Mouse (Mus musculus) small intestine, adult 2 months (tissue): ENCODE data around the gene Crocc2. TPM values are rescaled to one million over a fixed set of nuclear protein-coding genes. Genes with fewer than 3 reads are reported as not detected.

Source experiments
- H3K27ac ChIP-seq: fragments of 200-500 bp; 2 replicates; pipeline ENCODE4 v1.5.1; 2012; ENCODE audit warnings: low read depth, low read length, control low read depth, inconsistent platforms; ENCODE audit not compliant: insufficient read depth
- H3K27me3 ChIP-seq: fragments of 200-500 bp; 2 replicates; pipeline ENCODE4 v1.6.1; 2012; ENCODE audit warnings: mild to moderate bottlenecking, moderate library complexity, low read length, inconsistent platforms; ENCODE audit not compliant: control insufficient read depth, insufficient read depth
- H3K36me3 ChIP-seq: fragments of 200-500 bp; 2 replicates; pipeline ENCODE4 v1.6.1; 2012; ENCODE audit warnings: mild to moderate bottlenecking, low read length, control low read depth, inconsistent platforms; ENCODE audit not compliant: control insufficient read depth, insufficient read depth
- H3K4me1 ChIP-seq: fragments of 200-500 bp; 2 replicates; pipeline ENCODE4 v1.6.1; 2012; ENCODE audit warnings: low read length, inconsistent platforms, mixed read lengths; ENCODE audit not compliant: control insufficient read depth, insufficient read depth, insufficient read length
- H3K4me3 ChIP-seq: fragments of 200-500 bp; 2 replicates; pipeline ENCODE4 v1.5.1; 2012; ENCODE audit warnings: low read depth, mild to moderate bottlenecking, control low read depth, inconsistent platforms, low read length, moderate library complexity
- CTCF ChIP-seq: fragments of 200-500 bp; IDR thresholded peaks from 2 replicates; pipeline ENCODE4 v1.5.1; 2012; ENCODE audit warnings: low read depth, mild to moderate bottlenecking, control low read depth, inconsistent platforms, low read length, moderate library complexity, mixed read lengths; ENCODE audit not compliant: insufficient replicate concordance, insufficient read length; ENCODE audit errors: extremely low read depth
- POLR2A ChIP-seq: fragments of 200-500 bp; IDR thresholded peaks from 2 replicates; pipeline ENCODE4 v1.6.1; 2012; ENCODE audit warnings: low read depth, mild to moderate bottlenecking, control low read depth, inconsistent platforms, low read length, moderate library complexity
- WGBS: fragments of 180-500 bp; shearing (Covaris S2); methylation state at CpG from one replicate; pipeline ENCODE4 v1.1.7; 2018; 5-methylcytosine and 5-hydroxymethylcytosine counted together
- polyA plus RNA-seq: library from polyadenylated mRNA; depleted of rRNA; stranded (reverse); fragments of >200 nt; gene quantifications from 2 replicates; pipeline ENCODE4 v1.2.3, GENCODE M21; 2012

The Crocc2 gene
- polyA plus RNA-seq, 1 experiment = not detected

DNA sequence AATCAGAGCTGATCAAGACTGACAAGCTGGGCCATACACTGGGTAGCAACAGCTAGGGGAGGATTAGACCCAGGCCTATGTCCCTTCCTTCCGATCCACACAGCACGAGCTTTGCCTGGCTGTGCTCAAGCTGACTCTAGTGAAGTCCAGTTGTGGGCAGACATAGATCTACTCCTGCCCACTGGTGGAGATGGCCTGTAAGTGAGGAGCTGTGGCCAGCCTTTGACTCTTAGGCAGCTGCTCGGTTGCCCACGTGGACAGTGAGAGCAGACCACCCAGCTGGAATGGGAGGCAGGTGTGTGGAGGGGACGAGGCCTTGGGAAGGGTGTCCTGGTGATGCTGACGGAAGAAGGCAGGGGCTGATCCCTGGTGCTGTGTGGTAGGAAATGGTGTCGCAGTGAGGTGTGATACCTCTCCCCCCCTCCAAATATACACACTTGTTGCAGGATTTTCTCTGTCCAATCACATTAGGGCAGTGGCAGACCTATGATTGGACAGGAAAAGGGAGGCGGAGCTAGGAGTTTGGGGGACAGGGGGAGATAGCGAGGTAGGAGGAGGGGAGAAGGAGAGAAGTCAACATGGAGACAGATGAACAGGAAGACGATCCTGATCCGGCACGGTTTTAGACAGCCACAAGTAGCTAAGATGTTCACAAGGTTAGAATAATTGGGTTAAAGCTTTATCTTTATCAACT, 37.9 kb downstream of the Crocc2 start:
- Histone ChIP-seq H3K27me3 (no peaks in the 10 kb centered on the region), H3K4me3 (no peak overlapping the region), H3K36me3 (no peaks in the 10 kb centered on the region), H3K27ac (no peak overlapping the region), H3K4me1 (peaks cover 6% of the 10 kb centered on the region; the same call in 1 of the 2 replicates)
- 74% methylated on average over 12 of the region's 12 CpGs for WGBS
- TF ChIP-seq CTCF = no peak
- no peak for TF ChIP-seq POLR2A

DNA sequence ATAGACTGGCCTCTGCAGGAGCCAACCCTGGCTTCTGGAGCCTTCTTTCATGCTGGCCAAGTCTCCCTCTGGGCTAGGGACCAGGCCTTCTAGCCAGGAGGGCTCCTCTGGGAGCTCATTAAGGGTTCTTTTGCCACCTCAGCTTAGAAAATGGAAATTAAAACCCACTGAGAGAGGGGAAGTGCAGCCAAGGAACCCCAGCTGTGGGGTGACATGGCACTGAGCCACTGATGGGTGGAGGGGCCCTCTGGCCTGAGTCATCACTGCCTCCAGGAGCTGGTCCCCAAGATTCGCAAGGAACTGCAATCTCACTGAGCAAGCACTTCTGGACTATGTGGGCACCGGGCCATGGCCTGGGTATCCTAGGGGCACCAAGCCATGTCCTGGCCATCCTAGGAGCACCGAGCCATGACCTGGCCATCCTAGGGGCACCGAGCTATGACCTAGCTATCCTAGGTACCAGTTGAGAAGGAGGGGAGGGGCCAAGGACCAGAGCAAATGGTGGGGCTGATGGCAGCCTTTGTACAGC, 39.1 kb downstream of the Crocc2 start:
- Histone ChIP-seq H3K27ac (no peak overlapping the region), H3K4me1 (peaks cover 6% of the 10 kb centered on the region; the same call in 1 of the 2 replicates), H3K4me3 (no peak overlapping the region), H3K27me3 (no peaks in the 10 kb centered on the region), H3K36me3 (no peaks in the 10 kb centered on the region)
- WGBS = 86% methylated on average over 4 of the region's 4 CpGs
- TF ChIP-seq POLR2A (no peak), CTCF (no peak)

DNA sequence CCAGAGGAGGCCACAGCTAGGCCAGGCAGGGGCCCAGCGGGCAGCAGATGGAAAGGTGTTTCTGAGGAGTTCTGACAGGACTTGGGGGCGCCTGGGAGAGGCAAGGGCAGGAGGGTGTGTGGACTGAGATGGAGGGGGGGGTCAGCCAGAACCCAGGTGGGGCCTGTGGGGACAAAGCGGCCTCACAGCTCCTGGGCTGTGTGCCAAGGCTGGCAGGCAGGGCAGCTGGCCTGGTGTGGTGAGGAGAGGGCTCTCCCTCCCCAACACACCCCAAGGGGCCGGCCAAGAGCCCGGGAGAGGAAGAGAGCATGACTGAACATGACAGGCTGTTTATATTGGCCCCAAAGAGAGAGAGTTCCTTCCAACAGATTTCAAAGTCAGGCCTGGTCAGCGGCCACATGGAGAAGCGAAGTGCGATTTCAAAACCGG, 41.7 kb downstream of the Crocc2 start:
- WGBS = 10% methylated on average over 9 of the region's 9 CpGs
- H3K27me3 ChIP-seq = no peaks in the 10 kb centered on the region
- H3K4me1 ChIP-seq = peaks cover 6% of the 10 kb centered on the region; the same call in 1 of the 2 replicates
- H3K27ac ChIP-seq = no peak overlapping the region
- no peaks in the 10 kb centered on the region for H3K36me3 ChIP-seq
- TF ChIP-seq CTCF (no peak), POLR2A (no peak)
- H3K4me3 ChIP-seq = no peak overlapping the region

DNA sequence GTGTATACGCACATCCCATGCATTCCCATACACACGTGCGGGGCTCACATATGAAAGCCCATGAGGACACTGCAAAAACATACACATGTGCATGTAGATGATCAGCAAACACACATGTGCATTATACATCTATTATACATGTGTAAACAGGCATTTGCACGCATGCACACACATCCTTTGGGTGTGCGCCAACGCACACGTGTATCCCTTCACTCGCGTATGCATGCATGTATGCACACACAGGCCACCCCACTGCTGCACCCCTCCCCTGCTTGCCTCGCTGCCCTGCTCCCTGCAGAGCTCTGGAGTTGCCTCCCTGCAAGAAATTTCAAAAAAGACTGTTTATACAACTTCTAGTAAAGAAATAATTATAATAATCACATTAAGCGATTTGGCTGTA, 42.5 kb downstream of the Crocc2 start:
- H3K4me3 ChIP-seq = no peak overlapping the region
- H3K4me1 ChIP-seq = peaks cover 6% of the 10 kb centered on the region; the same call in 1 of the 2 replicates
- TF ChIP-seq CTCF = no peak
- TF ChIP-seq POLR2A = no peak
- no peak overlapping the region for H3K27ac ChIP-seq
- H3K36me3 ChIP-seq = no peaks in the 10 kb centered on the region
- 81% methylated on average over 11 of the region's 11 CpGs for WGBS
- no peaks in the 10 kb centered on the region for H3K27me3 ChIP-seq

DNA sequence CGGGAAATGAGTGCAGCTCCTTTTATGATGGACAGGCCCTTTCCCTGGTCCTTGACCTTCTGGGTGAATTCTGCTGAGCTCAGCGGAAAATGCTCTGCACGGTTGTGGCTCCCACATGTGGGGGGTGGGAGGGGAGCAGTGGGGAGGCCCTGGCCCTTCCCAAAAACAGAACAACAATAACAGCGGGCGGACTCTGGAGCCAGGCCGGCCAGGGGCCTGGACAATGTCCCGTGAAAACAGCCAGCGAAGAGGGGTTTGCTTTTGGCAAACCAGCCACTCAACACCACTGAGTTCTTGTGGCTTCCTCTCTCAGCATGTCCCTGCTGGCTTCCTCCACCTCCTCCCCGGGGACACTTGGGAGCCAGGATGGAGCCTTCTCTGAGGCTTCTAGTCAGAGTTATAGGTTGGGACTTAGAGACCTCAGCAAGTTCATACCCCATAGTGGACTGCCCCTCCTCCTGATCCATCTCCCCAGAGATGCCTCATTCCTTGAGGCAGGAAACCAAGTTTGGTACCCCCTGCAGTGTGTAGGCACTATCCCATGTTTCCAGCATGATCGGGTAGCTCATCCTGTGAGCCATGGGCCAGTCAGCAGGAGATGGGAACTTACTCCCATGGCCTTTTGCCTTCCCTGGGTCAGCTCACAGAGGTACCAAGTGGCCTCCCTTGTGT, 43.2 kb downstream of the Crocc2 start:
- no peak overlapping the region for H3K4me3 ChIP-seq
- H3K27me3 ChIP-seq = no peaks in the 10 kb centered on the region
- H3K27ac ChIP-seq = no peak overlapping the region
- peaks cover 6% of the 10 kb centered on the region; the same call in 1 of the 2 replicates for H3K4me1 ChIP-seq
- WGBS = 64% methylated on average over 10 of the region's 10 CpGs
- no peak for TF ChIP-seq POLR2A
- TF ChIP-seq CTCF = no peak
- no peaks in the 10 kb centered on the region for H3K36me3 ChIP-seq

DNA sequence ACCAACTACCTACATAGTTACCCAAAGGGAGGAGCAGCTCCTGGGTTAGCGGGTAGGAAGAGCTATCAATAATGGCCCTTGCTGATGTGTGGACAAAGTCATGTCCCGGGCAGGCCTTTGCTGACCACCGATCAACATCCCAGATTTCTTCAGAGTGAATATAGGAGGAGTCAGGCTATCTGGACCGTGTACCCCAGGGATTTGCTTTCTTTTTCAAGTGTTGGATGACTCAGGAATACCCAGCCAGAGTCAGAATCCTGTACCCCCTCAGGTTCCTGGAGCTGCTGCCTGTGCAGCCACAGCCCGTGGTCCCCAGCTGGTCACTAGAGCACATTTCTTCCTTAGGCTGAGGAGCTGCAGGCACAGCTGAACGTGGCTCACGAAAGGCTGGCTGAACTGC, 43.9 kb downstream of the Crocc2 start:
- no peak overlapping the region for H3K4me3 ChIP-seq
- WGBS = 82% methylated on average over 7 of the region's 7 CpGs
- no peaks in the 10 kb centered on the region for H3K36me3 ChIP-seq
- no peaks in the 10 kb centered on the region for H3K27me3 ChIP-seq
- TF ChIP-seq POLR2A (no peak), CTCF (no peak)
- no peak overlapping the region for H3K27ac ChIP-seq
- peaks cover 6% of the 10 kb centered on the region; the same call in 1 of the 2 replicates for H3K4me1 ChIP-seq

DNA sequence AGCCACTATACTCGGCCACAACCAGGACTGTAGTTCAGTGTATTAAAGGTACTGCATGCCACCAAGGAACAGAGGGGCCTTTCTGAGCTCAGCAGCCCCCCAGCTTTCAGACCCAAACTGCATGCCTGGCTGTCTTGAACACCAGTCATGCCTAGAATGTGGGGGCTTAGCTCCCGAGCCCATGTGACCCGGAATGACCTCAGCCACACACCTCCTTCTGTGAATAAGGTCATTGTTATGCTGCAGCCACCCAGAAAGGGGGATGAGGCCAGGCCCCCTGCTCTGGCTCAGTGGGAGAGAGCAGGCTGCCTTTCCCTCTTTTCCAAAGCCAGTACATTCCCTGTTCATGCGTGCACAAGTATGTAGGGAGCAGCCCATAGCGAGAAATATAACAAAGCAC, 46.1 kb downstream of the Crocc2 start:
- Histone ChIP-seq H3K27me3 (no peaks in the 10 kb centered on the region), H3K4me3 (no peak overlapping the region), H3K4me1 (peaks cover 6% of the 10 kb centered on the region; the same call in 1 of the 2 replicates), H3K36me3 (no peaks in the 10 kb centered on the region), H3K27ac (no peak overlapping the region)
- WGBS = 58% methylated on average over 5 of the region's 5 CpGs
- TF ChIP-seq CTCF (no peak), POLR2A (no peak)
